Mouse (Mus musculus) cerebellum, adult 11-12 months (tissue): ENCODE results near the gene Mrpl54.
"Not testable (repeated sequence)": the region's sequence is repeated elsewhere in the genome, so short reads cannot be mapped to it uniquely, and the experiment has no call there.

Experiments
- DNase-seq: peaks from one replicate; pipeline ENCODE4 v3.0.0; 2022

The Mrpl54 gene

DNA sequence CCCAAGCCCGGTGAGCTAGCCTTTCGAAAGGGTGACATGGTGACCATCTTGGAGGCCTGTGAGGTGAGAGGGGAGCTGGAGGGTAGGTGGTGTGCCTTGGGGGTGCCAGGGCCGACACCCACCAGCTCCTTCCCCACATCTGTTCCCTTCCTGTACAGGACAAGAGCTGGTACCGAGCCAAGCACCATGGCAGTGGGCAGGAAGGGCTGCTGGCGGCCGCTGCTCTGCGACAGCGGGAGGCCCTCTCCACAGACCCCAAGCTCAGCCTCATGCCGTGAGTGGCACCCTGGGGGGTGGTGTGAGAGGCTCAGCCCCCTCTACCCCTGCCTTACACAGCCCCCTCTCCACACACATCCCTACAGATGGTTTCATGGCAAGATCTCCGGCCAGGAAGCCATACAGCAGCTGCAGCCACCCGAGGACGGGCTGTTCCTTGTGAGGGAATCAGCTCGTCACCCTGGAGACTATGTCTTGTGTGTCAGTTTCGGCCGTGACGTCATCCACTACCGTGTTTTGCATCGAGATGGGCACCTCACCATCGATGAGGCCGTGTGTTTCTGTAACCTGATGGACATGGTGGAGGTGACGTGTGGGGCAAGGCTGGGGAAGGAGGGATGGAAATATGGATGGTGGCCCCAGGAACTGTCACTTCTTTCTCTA is 7.4 kb downstream of the Mrpl54 start:
- no peak for DNase-seq

GRCm38 (mm10) chr10:81257158-81258039 is 9.3 kb downstream of the Mrpl54 start:
- DNase-seq: no peak

GRCm38 (mm10) chr10:81254886-81255285 is 11.8 kb downstream of the Mrpl54 start:
- no peak for DNase-seq

- DNase-seq: no peak
Measured at GRCm38 (mm10) chr10:81252424-81253419, 14.0 kb downstream of the Mrpl54 start, which contains the start of gene Matk. Matk (plus strand) TSS chr10:81252935.

DNA sequence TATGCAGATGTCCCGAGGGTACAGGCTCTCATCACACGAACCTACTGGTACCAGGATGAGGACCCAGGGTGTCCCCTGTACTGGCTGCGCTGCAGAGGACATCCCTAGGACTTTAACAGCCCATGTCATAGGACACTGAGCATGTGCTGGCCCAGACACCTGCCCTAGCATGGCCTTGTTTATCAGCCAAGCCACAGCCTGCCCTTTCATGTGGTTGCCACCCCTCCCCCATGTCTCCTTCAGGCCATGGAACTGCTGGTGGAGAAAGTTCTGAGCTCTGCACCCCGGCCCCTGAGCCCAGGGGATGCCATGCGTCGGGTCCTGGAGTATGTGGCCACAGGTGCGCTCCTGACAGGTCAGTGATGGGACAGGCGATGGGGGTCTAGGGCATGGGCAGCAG is 17.3 kb downstream of the Mrpl54 start:
- no peak for DNase-seq

GRCm38 (mm10) chr10:81247804-81248203 is 18.9 kb downstream of the Mrpl54 start:
- no peak for DNase-seq

- no peak for DNase-seq
Measured at GRCm38 (mm10) chr10:81245166-81245565, 21.6 kb downstream of the Mrpl54 start.

DNA sequence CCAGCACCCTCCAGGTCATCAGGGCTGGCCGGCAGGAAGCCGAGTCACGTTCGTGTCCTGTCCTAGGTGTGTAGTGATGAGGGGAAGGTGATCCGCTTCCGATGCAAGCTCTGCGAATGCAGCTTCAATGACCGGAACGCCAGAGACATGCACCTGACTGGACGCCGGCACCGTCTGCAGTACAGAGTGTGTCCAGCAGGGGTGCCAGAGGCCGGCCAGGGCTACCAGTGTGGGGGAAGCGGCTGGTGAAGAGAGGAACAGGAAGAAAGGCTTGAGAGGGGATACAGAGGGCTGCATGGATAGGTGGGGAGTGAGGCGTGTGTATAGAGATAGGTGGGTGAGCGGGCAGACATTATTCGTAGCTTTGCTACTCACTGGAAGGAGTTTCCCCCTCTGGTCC is 22.1 kb downstream of the Mrpl54 start:
- peak; percentile 75 for DNase-seq

DNA sequence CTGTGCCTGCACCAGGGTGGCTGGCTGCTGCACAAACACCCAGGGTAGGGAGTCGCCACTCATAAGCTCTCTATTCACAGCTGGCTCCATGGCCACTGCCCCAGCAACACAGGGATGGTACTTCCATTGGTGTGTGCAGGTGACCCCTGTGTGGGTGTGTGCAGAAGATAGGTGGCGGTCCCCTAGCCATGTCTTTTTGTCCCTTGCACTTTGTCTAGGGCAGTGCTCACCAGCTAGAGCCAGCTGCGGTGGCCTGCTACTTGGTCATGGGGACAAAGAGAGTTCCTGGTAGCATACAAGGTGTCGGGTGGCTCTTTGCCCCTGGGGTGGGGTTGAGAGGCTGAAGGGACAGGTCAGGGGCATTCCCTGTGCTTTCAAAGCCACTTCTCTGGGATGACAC is 22.6 kb downstream of the Mrpl54 start:
- no peak for DNase-seq

DNA sequence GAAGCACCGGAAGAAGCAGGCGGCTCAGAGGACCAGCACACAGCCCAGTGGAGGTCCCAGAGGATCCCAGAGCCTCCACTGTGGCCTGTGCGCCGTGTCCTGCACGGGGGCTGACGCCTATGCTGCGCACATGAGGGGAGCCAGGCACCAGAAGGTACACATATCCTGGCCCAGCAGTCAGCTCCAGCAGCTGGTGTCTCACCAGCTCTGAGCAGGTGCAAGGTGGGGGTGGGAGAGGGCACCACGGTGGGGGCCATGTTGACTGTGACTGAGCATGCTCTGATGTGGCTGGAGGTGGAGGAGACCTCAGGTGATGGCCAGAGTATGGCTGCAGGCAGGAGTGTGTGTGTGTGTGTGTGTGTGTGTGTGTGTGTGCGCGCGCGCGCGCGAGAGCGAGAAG is 24.7 kb downstream of the Mrpl54 start:
- DNase-seq: no peak

GRCm38 (mm10) chr10:81240876-81241275 is 25.9 kb downstream of the Mrpl54 start:
- peak; percentile 46 for DNase-seq

GRCm38 (mm10) chr10:81238618-81239017 is 28.1 kb downstream of the Mrpl54 start:
- DNase-seq: no peak

DNA sequence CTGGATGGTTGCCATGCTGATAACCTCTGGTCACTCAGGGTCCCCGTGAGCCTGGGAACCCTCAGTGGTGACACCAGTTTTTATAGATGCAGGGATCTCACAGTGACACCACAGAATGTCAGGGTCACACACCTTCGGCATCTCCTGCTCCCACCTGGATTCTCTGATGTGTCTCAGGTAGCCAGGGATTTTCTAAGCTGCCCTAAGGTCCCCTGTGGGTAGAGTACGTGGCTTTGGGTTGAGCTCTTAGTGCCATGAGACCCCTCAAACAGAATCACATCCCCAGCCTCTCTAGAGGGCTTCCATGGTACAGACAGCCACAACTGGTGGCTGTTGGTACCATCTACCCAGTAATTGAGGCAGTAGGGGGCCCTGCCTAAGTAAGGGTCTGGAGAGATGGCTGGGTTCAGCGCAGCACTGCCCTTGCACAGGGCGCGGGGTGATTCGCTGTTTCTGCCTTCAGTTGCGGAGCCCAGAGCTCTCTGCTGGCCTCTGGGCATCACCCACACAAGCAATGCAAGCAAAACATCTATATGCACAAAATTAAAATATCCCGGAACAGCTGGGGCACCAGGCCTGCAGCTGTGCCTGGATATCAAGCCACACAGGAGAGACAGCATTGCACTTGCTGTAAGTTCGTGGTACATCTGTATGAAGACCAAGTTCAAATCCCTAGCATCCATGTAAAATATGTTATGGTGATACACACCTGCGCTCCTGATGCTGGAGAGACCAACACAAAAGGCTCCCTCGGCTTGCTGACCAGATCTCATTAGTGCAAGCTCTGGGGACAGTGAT is 30.1 kb downstream of the Mrpl54 start:
- no peak for DNase-seq

- DNase-seq: no peak
Measured at GRCm38 (mm10) chr10:81234206-81234605, 32.5 kb downstream of the Mrpl54 start.

- no peak for DNase-seq
Measured at GRCm38 (mm10) chr10:81233226-81233585, 33.5 kb downstream of the Mrpl54 start.

DNA sequence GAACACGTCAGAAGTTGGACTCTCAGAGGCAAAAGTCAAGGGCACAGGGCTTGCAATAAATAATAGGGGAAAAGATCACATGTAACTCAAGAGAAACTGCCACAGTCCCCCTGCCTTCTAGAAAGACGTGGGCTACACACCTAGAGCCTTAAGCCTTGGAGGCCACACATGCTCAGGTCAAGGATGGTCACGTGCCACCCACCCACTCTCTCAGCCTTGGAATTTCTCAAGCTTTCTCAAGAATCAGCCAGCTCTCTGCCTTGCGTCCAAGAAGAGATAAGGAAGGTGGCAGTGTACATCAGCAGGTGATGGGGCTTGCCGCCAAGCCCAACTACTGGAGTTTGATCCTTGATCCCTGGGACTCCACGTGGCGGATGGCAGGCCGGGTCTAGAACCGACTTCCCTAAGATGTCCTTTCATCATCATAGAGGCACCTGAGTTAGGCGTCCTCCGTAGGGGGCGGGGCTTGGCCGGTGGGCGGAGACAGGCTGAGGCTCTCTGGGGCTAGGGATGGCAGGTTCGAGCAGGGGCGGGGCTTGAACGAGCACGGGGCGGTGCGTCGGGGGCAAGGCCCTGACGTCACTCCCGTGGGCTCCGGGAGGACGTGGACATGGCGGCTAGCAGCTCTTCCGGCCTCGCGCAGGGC is 34.0 kb downstream of the Mrpl54 start, which contains the start of gene Zfr2:
TSS of gene Zfr2 (plus strand) at position 576 of the 646 bp plus-strand sequence.
- DNase-seq: peak; percentile 96

- DNase-seq: peak; percentile 63
Measured at GRCm38 (mm10) chr10:81231436-81231835, 35.3 kb downstream of the Mrpl54 start.

DNA sequence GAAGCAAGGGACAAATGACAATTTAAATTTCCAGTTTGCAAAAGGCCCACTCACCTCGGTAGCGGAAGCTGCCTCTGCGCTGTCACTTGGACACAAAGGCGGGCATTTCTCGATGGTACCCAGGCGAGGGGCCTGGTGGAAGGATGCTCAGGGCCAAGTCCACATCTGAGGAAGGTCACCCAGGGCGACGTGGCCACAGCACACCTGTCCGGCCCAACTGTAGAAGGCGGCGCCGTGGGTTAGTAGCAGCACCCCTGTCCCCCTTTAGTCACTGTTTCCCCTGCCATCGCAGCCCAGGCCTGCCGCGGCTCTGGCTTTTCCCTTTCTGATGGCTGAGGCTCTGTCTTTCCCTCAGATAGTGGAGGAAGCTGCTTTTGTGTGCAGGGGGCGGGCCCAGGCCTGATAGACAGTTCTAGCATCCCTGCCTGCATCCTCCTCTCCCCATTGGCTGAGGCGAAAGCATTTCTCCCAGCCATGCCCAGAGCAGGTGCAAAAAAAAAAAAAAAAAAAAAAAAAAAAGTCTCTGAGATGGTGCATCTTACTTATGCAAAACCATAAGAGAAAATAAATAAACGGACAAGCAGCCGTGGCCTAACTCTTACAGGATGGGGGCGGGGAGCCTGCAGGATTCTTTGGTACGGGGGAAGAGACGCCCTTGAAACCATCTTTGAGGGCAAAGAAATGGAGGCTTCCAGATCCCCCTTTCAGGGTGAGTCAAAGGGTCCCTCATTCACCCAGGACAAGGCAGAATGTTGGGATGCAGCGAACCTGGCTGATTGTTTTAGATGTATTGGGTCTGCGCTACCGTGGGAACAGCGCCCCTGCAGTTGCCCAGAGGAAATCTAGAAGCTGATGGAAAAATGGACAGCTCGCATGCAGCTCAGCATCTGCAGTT is 36.0 kb downstream of the Mrpl54 start, which contains the start of gene Atcay:
TSS of gene Atcay (minus strand) at position 396 of the 895 bp plus-strand sequence.
- DNase-seq: peak; percentile 88

- peak; percentile 65 for DNase-seq
Measured at GRCm38 (mm10) chr10:81229735-81230437, 36.8 kb downstream of the Mrpl54 start.

DNA sequence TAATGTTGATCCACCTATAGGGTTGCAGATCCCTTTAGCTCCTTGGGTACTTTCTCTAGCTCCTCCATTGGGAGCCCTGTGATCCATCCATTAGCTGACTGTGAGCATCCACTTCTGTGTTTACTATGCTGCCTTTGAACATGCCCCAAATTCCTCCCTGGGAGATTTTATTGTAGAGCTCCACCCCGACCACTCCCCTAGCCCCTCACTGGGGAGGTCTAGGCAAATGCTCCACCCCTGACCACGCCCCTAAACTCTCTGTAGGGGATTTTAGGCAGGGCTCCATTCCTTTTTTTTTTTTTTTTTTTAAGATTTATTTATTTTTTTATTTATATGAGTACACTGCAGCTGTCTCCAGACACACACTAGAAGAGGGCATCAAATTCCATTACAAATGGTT is 43.0 kb downstream of the Mrpl54 start:
- DNase-seq: not testable (repeated sequence)
